Mouse (Mus musculus) G1E (cell line): ENCODE results near the gene Myh9. TPM values are rescaled to one million over a fixed set of nuclear protein-coding genes. Genes with fewer than 3 reads are reported as not detected.

Experiments
- ATAC-seq: 2 replicates; pipeline ENCODE4 v1.8.0; 2016; ENCODE audit warnings: mild to moderate bottlenecking; ENCODE audit not compliant: insufficient number of reproducible peaks, poor library complexity, low FRiP score, severe bottlenecking; ENCODE audit errors: extremely low read depth
- DNase-seq: peaks from one replicate; pipeline ENCODE4 v3.0.0; 2012; ENCODE audit warnings: low spot score
- H3K27me3 ChIP-seq: 2 replicates; pipeline ENCODE4 v1.6.1; 2012; ENCODE audit warnings: mild to moderate bottlenecking, low read length, inconsistent platforms; ENCODE audit not compliant: insufficient read depth
- H3K36me3 ChIP-seq: replicated peaks from 2 replicates; pipeline ENCODE3; 2012; ENCODE audit warnings: mild to moderate bottlenecking, inconsistent platforms
- H3K4me1 ChIP-seq: 2 replicates; pipeline ENCODE4 v1.6.1; 2012; ENCODE audit warnings: low read depth, low read length, inconsistent platforms, mixed read lengths; ENCODE audit not compliant: insufficient read depth
- H3K4me3 ChIP-seq: 2 replicates; pipeline ENCODE4 v1.5.1; 2012; ENCODE audit warnings: low read depth, mild to moderate bottlenecking, inconsistent platforms, low read length, moderate library complexity, mixed read lengths
- H3K9me3 ChIP-seq: replicated peaks from 2 replicates; pipeline ENCODE4 v1.6.1; 2012; ENCODE audit warnings: inconsistent platforms
- CTCF ChIP-seq: IDR thresholded peaks from 2 replicates; pipeline ENCODE4 v1.5.1; 2012; ENCODE audit warnings: low read depth, low read length, inconsistent platforms, mixed read lengths
- GATA1 ChIP-seq: IDR thresholded peaks from 2 replicates; pipeline ENCODE4 v1.6.1; 2012; ENCODE audit warnings: borderline replicate concordance, low read length, inconsistent platforms, mixed read lengths
- GATA2 ChIP-seq: IDR thresholded peaks from 2 replicates; pipeline ENCODE4 v1.6.1; 2012; ENCODE audit warnings: low read depth, low read length, inconsistent platforms, borderline replicate concordance
- POLR2AphosphoS5 ChIP-seq: IDR thresholded peaks from 2 replicates; pipeline ENCODE4 v1.6.1; 2012; ENCODE audit warnings: low read depth, low read length, inconsistent platforms; ENCODE audit not compliant: insufficient replicate concordance
- TAL1 ChIP-seq: conservative IDR thresholded peaks from 2 replicates; pipeline ENCODE4 v1.6.1; 2012; ENCODE audit warnings: low read depth, low read length, inconsistent platforms, mixed read lengths
- polyA plus RNA-seq: library from polyadenylated mRNA; stranded (reverse); fragments of >175 nt; gene quantifications from 2 replicates; pipeline ENCODE4 v1.2.3, GENCODE M21; 2012
- total RNA-seq, 2 experiments: library from RNA; stranded (forward) in 1 of 2; stranded (reverse) in 1 of 2; fragments of 200-1000 nt in 1 of 2; fragments of >200 nt in 1 of 2; fragmentation: Nextera tagmentation in 1 of 2; gene quantifications; 2 replicates each; pipeline ENCODE4 v1.2.3; 2014 to 2017

The Myh9 gene
- total and polyA plus RNA-seq, 3 experiments: 132 to 198 (median 171) TPM

- Histone ChIP-seq H3K9me3 (no peaks in the 10 kb centered on the region), H3K27me3 (no peaks in the 10 kb centered on the region; the same call in 1 of the 2 replicates), H3K4me3 (no peak overlapping the region), H3K36me3 (peaks cover 99% of the 10 kb centered on the region), H3K4me1 (peaks cover 5% of the 10 kb centered on the region)
- ATAC-seq (no peak), DNase-seq (no peak)
- TF ChIP-seq POLR2AphosphoS5 (no peak), CTCF (no peak), TAL1 (no peak), GATA2 (no peak), GATA1 (no peak)
These were observed 67.7 kb downstream of the Myh9 start for GRCm38 (mm10) chr15:77774303-77774702.

- Histone ChIP-seq H3K27me3 (no peaks in the 10 kb centered on the region; the same call in 1 of the 2 replicates), H3K36me3 (peaks cover 99% of the 10 kb centered on the region), H3K9me3 (no peaks in the 10 kb centered on the region), H3K4me3 (no peak overlapping the region), H3K4me1 (peaks cover 5% of the 10 kb centered on the region)
- no peak for DNase-seq
- ATAC-seq: no peak
- TF ChIP-seq CTCF (no peak), GATA1 (no peak), GATA2 (no peak), TAL1 (no peak), POLR2AphosphoS5 (no peak)
These were observed 68.7 kb downstream of the Myh9 start for GRCm38 (mm10) chr15:77773099-77773915.

GRCm38 (mm10) chr15:77770942-77771341 lies 71.0 kb downstream of the Myh9 start:
- ATAC-seq: no peak
- TF ChIP-seq CTCF (no peak), GATA2 (no peak), TAL1 (no peak), GATA1 (no peak), POLR2AphosphoS5 (no peak)
- no peak for DNase-seq
- Histone ChIP-seq H3K9me3 (no peaks in the 10 kb centered on the region), H3K36me3 (peaks cover 99% of the 10 kb centered on the region), H3K27me3 (no peaks in the 10 kb centered on the region), H3K4me3 (no peak overlapping the region), H3K4me1 (peaks cover 2% of the 10 kb centered on the region)

- no peak for DNase-seq
- Histone ChIP-seq H3K4me1 (peaks cover 2% of the 10 kb centered on the region; the same call in 1 of the 2 replicates), H3K9me3 (no peaks in the 10 kb centered on the region), H3K4me3 (no peak overlapping the region), H3K36me3 (peaks cover 99% of the 10 kb centered on the region), H3K27me3 (no peaks in the 10 kb centered on the region)
- TF ChIP-seq TAL1: no peak
- TF ChIP-seq CTCF: no peak
- no peak for TF ChIP-seq GATA2
- TF ChIP-seq GATA1: no peak
- TF ChIP-seq POLR2AphosphoS5: no peak
- no peak for ATAC-seq
These were observed 71.6 kb downstream of the Myh9 start for GRCm38 (mm10) chr15:77770341-77770740.

GRCm38 (mm10) chr15:77766981-77767380 lies 75.0 kb downstream of the Myh9 start:
- Histone ChIP-seq H3K36me3 (peaks cover 100% of the 10 kb centered on the region), H3K4me1 (no peaks in the 10 kb centered on the region), H3K27me3 (no peaks in the 10 kb centered on the region), H3K4me3 (no peak overlapping the region), H3K9me3 (no peaks in the 10 kb centered on the region)
- TF ChIP-seq POLR2AphosphoS5 (no peak), GATA1 (no peak), TAL1 (no peak), CTCF (no peak), GATA2 (no peak)
- ATAC-seq (no peak), DNase-seq (no peak)

- ATAC-seq (no peak), DNase-seq (no peak)
- Histone ChIP-seq H3K36me3 (peaks cover 100% of the 10 kb centered on the region), H3K4me3 (no peak overlapping the region), H3K4me1 (no peaks in the 10 kb centered on the region), H3K27me3 (no peaks in the 10 kb centered on the region), H3K9me3 (no peaks in the 10 kb centered on the region)
- no peak for TF ChIP-seq GATA1
- TF ChIP-seq POLR2AphosphoS5: no peak
- no peak for TF ChIP-seq TAL1
- no peak for TF ChIP-seq CTCF
- no peak for TF ChIP-seq GATA2
These were observed 76.4 kb downstream of the Myh9 start for GRCm38 (mm10) chr15:77765484-77766093.
